ENCODE assay signal across 9 mouse cellular contexts in the genomic region with DNA sequence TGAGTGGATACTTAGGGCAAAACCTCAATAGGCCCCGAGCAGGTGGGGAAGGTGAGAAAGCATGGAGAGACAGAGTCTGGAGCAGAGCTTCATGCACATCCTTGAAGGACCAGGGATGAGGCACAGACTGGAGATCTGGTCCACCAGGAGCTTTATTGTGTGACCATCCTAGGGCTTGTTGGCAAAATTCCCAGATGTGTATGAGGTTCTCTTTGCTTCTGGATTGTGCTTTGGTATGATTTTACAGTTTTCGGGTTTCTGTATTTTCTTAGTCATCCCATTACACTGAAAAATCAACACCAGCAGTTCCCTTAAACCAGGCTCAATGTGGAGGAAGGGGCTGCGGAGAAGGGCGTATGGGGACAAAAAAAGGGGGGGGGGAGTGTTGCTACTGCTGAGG.
DNase-seq lines count a peak whose midpoint lies in the region; ATAC-seq and TF ChIP-seq lines count a peak whose summit lies in the region.
"Had no signal": no experiment of that assay in that cellular context is flagged by ENCODE, and none has a peak within 500 bp of the region (broad histone marks: within the 10 kb centered on the region; RNA-seq: fewer than 3 reads in every experiment).

No protein-coding gene starts in this region.

- H3K9me3 ChIP-seq in lung, embryonic 14.5 days (ENCODE audit: low read depth, low read length) = no peaks in the 10 kb centered on the region
- H3K9me3 ChIP-seq in forebrain, embryonic 12.5 days = no peaks in the 10 kb centered on the region
- H3K9me3 ChIP-seq in limb, embryonic 10.5 days (replicated peaks) = no peaks in the 10 kb centered on the region
- H3K9me3 ChIP-seq in neural tube, embryonic 13.5 days = no peaks in the 10 kb centered on the region
- H3K9me3 ChIP-seq: heart, embryonic 15.5 days had no signal

- no peaks in the 10 kb centered on the region for H3K36me3 ChIP-seq in lung, embryonic 14.5 days (ENCODE audit: insufficient read depth)
- no peaks in the 10 kb centered on the region for H3K36me3 ChIP-seq in forebrain, embryonic 12.5 days (replicated peaks)
- H3K36me3 ChIP-seq in limb, embryonic 10.5 days = no peaks in the 10 kb centered on the region
- H3K36me3 ChIP-seq in neural tube, embryonic 13.5 days = no peaks in the 10 kb centered on the region
- H3K36me3 ChIP-seq: heart, embryonic 15.5 days had no signal

- 29% methylated on average over 4 of the region's 4 CpGs for WGBS in lung, embryonic 14.5 days
- WGBS in lung, adult 2 months = 46% methylated on average over 4 of the region's 4 CpGs
- WGBS in forebrain, embryonic 12.5 days = 20% methylated on average over 4 of the region's 4 CpGs
- WGBS in limb, embryonic 10.5 days = 60% methylated on average over 4 of the region's 4 CpGs
- 29% methylated on average over 4 of the region's 4 CpGs for WGBS in neural tube, embryonic 13.5 days

- TF ChIP-seq POLR2A in lung, adult 2 months (IDR thresholded peaks at IDR 0.05; ENCODE audit: borderline replicate concordance, extremely low read depth, low read depth, low read length) = no peak

- TF ChIP-seq CTCF in lung, embryonic 14.5 days (IDR thresholded peaks at IDR 0.05; ENCODE audit: low read depth) = no peak
- TF ChIP-seq CTCF in lung, adult 2 months (IDR thresholded peaks at IDR 0.05; ENCODE audit: insufficient read depth, low read length) = no peak

- peak overlapping the region; percentile 45 for H3K4me2 ChIP-seq in lung, embryonic 14.5 days
- H3K4me2 ChIP-seq in forebrain, embryonic 12.5 days = peak overlapping the region; percentile 38
- H3K4me2 ChIP-seq in neural tube, embryonic 13.5 days = peak overlapping the region; percentile 46
- H3K4me2 ChIP-seq: heart, embryonic 15.5 days had no signal

- no peak overlapping the region for H3K27ac ChIP-seq in lung, embryonic 14.5 days (ENCODE audit: low read depth)
- peak overlapping the region; percentile 68 for H3K27ac ChIP-seq in forebrain, embryonic 12.5 days
- H3K27ac ChIP-seq in limb, embryonic 10.5 days = no peak overlapping the region
- peak overlapping the region; percentile 80 for H3K27ac ChIP-seq in neural tube, embryonic 13.5 days (replicated peaks)
- H3K27ac ChIP-seq: heart, embryonic 15.5 days had no signal

- no peak overlapping the region for H3K9ac ChIP-seq in lung, embryonic 14.5 days
- H3K9ac ChIP-seq in forebrain, embryonic 12.5 days = no peak overlapping the region
- H3K9ac ChIP-seq in neural tube, embryonic 13.5 days = peak overlapping the region; percentile 22; the same call in 1 of the 2 replicates
- H3K9ac ChIP-seq: heart, embryonic 15.5 days had no signal

- no peak overlapping the region for H3K4me3 ChIP-seq in lung, embryonic 14.5 days (ENCODE audit: low read depth, low read length)
- H3K4me3 ChIP-seq in lung, adult 2 months (replicated peaks; ENCODE audit: extremely low read depth, low read depth, low read length) = no peak overlapping the region
- no peak overlapping the region for H3K4me3 ChIP-seq in forebrain, embryonic 12.5 days (replicated peaks)
- 0 out of 2 replicates have a peak overlapping the region, but pooled peaks have one; percentile 15 for H3K4me3 ChIP-seq in limb, embryonic 10.5 days
- no peak overlapping the region for H3K4me3 ChIP-seq in neural tube, embryonic 13.5 days
- H3K4me3 ChIP-seq: heart, embryonic 15.5 days had no signal

- H3K4me1 ChIP-seq in lung, embryonic 14.5 days (ENCODE audit: insufficient read depth) = peaks cover 9% of the 10 kb centered on the region; the same call in 1 of the 2 replicates
- H3K4me1 ChIP-seq in lung, adult 2 months (ENCODE audit: control insufficient read depth, insufficient read depth, low read length) = no peaks in the 10 kb centered on the region
- peaks cover 27% of the 10 kb centered on the region for H3K4me1 ChIP-seq in forebrain, embryonic 12.5 days
- peaks cover 16% of the 10 kb centered on the region for H3K4me1 ChIP-seq in limb, embryonic 10.5 days
- peaks cover 23% of the 10 kb centered on the region for H3K4me1 ChIP-seq in neural tube, embryonic 13.5 days (replicated peaks)

- no peaks in the 10 kb centered on the region for H3K27me3 ChIP-seq in lung, embryonic 14.5 days (ENCODE audit: insufficient read depth, low read length)
- H3K27me3 ChIP-seq in forebrain, embryonic 12.5 days = peaks cover 65% of the 10 kb centered on the region
- no peaks in the 10 kb centered on the region for H3K27me3 ChIP-seq in limb, embryonic 10.5 days (ENCODE audit: low read depth, poor library complexity, severe bottlenecking)
- H3K27me3 ChIP-seq in neural tube, embryonic 13.5 days = peaks cover 86% of the 10 kb centered on the region
- H3K27me3 ChIP-seq: heart, embryonic 15.5 days had no signal

- DNase-seq in lung, embryonic 14.5 days = peak; percentile 59
- DNase-seq in lung, adult 2 months = no peak
- DNase-seq in limb, embryonic 10.5 days (ENCODE audit: low spot score) = no peak
- no peak for DNase-seq in natural killer cell, adult 2 months (ENCODE audit: low spot score in 2 of 2)
- no peak for DNase-seq in right cerebral cortex, postnatal 25 days
- DNase-seq: kidney, postnatal 36 days had no signal

- ATAC-seq in lung, embryonic 14.5 days (ENCODE audit: insufficient read depth) = peak; percentile 21; the same call in 1 of the 2 replicates
- ATAC-seq in forebrain, embryonic 12.5 days (ENCODE audit: low FRiP score) = peak; percentile 28
- peak; percentile 19; the same call in 1 of the 2 replicates for ATAC-seq in neural tube, embryonic 13.5 days (ENCODE audit: low read depth)

Comparison
In these comparisons a context has a peak if more than half of its experiments do, and no peak if none do; other contexts are left out.
1. H3K27ac ChIP-seq: peak in forebrain, embryonic 12.5 days (single experiment) and neural tube, embryonic 13.5 days (single experiment); none in lung, embryonic 14.5 days (single experiment) and limb, embryonic 10.5 days (single experiment).
2. Peak in every context shown above with its lines, with median percentiles within 50 percentile points of each other: ATAC-seq and H3K4me2 ChIP-seq.